Mouse (Mus musculus): ENCODE results near the gene 4930486L24Rik. TPM values are rescaled to one million over a fixed set of nuclear protein-coding genes. Genes with fewer than 3 reads are reported as not detected.

Gene 4930486L24Rik
- polyA plus RNA-seq, 1 experiment from 2014 or later: not detected

DNA sequence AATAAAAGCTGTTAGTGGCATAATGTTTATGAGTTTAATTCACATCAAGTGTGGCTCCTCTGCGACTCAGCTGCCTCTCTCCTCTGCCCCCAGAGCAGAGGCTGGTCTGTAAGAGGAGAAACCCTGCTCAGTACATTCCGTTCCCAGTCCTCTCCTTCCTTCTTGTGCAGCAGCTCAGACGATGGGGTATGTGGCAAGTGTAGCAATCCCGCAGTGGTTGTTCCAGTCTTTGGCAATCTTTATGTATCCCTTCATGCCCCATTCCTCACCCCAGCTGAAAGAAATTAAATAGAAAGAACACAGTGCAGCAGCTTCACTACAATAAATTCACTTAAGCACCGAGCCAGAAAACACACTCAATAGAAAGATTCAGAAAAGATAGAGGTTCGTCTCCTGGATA is 21.6 kb downstream of the 4930486L24Rik start:
- WGBS: 81% methylated on average over 6 of the region's 6 CpGs
- H3K9ac ChIP-seq (replicated peaks; ENCODE audit: low read depth, low read length): no peak overlapping the region
- no peak for ATAC-seq (ENCODE audit: insufficient number of reproducible peaks, insufficient read depth, low FRiP score, low read depth)

DNA sequence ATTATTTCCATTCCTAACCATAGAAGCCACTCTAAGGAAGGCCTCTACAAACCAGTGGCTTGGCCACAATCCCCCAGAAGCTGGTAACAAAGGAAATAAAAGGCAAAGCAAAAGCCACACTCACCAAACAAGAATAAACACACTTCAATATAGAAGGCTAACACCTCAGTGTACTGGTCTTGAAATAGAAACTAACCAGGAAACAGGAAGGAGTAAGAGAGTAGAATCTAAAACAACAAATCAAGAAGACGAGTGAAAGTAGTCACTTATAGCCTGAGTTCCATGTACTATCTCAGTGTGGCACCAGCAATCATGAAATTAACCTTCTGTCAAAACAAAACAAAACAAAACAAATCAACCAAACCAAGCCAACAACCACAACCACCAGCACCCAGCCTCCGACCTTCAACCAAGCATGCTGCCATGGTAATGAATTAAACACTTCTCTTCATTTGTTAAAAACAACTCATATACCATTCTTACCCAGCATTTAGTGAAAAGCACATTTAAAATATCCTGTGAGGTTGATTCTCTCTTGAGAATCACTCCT is 24.8 kb downstream of the 4930486L24Rik start:
- 64% methylated on average over 2 of the region's 2 CpGs for WGBS
- H3K9ac ChIP-seq (replicated peaks; ENCODE audit: low read depth, low read length): no peak overlapping the region
- H3K27me3 ChIP-seq (ENCODE audit: control insufficient read depth, insufficient read depth, low read length): no peaks in the 10 kb centered on the region
- H3K4me1 ChIP-seq (ENCODE audit: control insufficient read depth, insufficient read depth, low read length): no peaks in the 10 kb centered on the region
- H3K9me3 ChIP-seq (ENCODE audit: control insufficient read depth, low read depth, low read length): no peaks in the 10 kb centered on the region
- H3K4me3 ChIP-seq (ENCODE audit: low read depth, low read length): no peak overlapping the region
- H3K36me3 ChIP-seq (ENCODE audit: control insufficient read depth, insufficient read depth, low read length): no peaks in the 10 kb centered on the region
- no peak overlapping the region for H3K27ac ChIP-seq (ENCODE audit: low read length)
- no peak for ATAC-seq (ENCODE audit: insufficient number of reproducible peaks, insufficient read depth, low FRiP score, low read depth)
- H3K4me2 ChIP-seq (replicated peaks; ENCODE audit: low read depth, low read length): no peak overlapping the region

More for the DNA sequence above, 21.6 kb downstream of the 4930486L24Rik start:
- Histone ChIP-seq H3K36me3 (ENCODE audit: control insufficient read depth, insufficient read depth, low read length) (no peaks in the 10 kb centered on the region), H3K27me3 (ENCODE audit: control insufficient read depth, insufficient read depth, low read length) (no peaks in the 10 kb centered on the region), H3K4me2 (replicated peaks; ENCODE audit: low read depth, low read length) (no peak overlapping the region), H3K27ac (ENCODE audit: low read length) (no peak overlapping the region), H3K4me1 (ENCODE audit: control insufficient read depth, insufficient read depth, low read length) (no peaks in the 10 kb centered on the region), H3K4me3 (ENCODE audit: low read depth, low read length) (no peak overlapping the region), H3K9me3 (ENCODE audit: control insufficient read depth, low read depth, low read length) (no peaks in the 10 kb centered on the region)

DNA sequence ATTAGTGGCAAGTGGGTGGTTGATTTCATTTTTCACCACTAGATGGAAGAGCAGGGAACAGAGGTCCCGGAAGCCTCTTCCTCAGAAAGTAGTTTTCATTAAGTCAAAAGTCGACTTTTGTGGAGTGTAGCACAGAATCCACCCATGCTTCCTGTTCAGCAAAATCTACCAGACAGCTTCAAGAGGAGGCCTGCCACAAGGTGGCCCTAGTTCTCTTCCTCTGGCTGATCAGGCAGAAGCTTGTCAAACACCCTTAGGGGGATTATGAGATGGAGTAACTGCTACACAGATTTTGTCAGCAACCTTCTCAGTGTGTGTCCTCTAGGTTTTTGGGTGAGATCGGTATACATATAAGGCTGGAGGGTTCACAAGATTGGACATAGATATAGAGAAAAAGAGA is 38.2 kb downstream of the 4930486L24Rik start:
- WGBS: 49% methylated on average over 3 of the region's 3 CpGs
- ATAC-seq (ENCODE audit: insufficient number of reproducible peaks, insufficient read depth, low FRiP score, low read depth): no peak
- Histone ChIP-seq H3K27me3 (ENCODE audit: control insufficient read depth, insufficient read depth, low read length) (no peaks in the 10 kb centered on the region), H3K9ac (replicated peaks; ENCODE audit: low read depth, low read length) (no peak overlapping the region), H3K27ac (ENCODE audit: low read length) (no peak overlapping the region), H3K4me2 (replicated peaks; ENCODE audit: low read depth, low read length) (no peak overlapping the region), H3K4me3 (ENCODE audit: low read depth, low read length) (no peak overlapping the region), H3K36me3 (ENCODE audit: control insufficient read depth, insufficient read depth, low read length) (no peaks in the 10 kb centered on the region), H3K4me1 (ENCODE audit: control insufficient read depth, insufficient read depth, low read length) (no peaks in the 10 kb centered on the region), H3K9me3 (ENCODE audit: control insufficient read depth, low read depth, low read length) (no peaks in the 10 kb centered on the region)

DNA sequence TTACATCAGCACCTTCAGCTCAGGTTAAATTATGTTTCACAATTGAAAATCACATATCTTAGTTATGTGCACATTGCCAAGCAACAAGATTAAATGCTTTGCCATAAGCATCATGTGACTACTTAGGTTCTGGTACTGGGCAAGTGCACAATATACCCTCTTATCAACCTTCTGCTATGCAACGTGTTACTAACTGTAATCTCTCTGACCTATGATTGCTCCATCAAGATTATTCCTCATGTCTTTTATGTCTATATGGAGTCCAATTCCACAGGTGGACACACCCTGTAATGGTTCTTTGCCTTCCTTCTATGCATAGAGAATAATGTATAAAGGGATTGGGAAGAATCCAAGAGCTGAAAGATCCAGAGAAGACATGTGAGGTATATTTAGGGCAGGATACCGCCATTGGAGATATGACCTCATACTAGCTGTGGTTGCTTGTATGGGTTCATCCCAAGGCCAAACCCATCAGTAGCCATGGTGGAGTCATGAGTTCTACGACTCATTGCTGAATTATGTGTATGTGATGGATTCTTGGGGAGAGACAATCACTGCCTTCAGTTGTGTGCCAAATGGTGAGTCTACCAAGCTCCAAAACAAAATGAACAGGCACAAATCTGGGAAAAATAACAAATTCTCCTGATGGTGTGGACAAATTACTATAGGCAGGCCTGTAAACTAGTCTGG is 43.6 kb downstream of the 4930486L24Rik start:
- Histone ChIP-seq H3K4me2 (replicated peaks; ENCODE audit: low read depth, low read length) (no peak overlapping the region), H3K4me1 (ENCODE audit: control insufficient read depth, insufficient read depth, low read length) (no peaks in the 10 kb centered on the region), H3K27me3 (ENCODE audit: control insufficient read depth, insufficient read depth, low read length) (no peaks in the 10 kb centered on the region), H3K4me3 (ENCODE audit: low read depth, low read length) (no peak overlapping the region), H3K9ac (replicated peaks; ENCODE audit: low read depth, low read length) (no peak overlapping the region), H3K36me3 (ENCODE audit: control insufficient read depth, insufficient read depth, low read length) (no peaks in the 10 kb centered on the region), H3K27ac (ENCODE audit: low read length) (no peak overlapping the region), H3K9me3 (ENCODE audit: control insufficient read depth, low read depth, low read length) (no peaks in the 10 kb centered on the region)
- ATAC-seq (ENCODE audit: insufficient number of reproducible peaks, insufficient read depth, low FRiP score, low read depth): no peak
- WGBS: 56% methylated on average over 3 of the region's 3 CpGs

DNA sequence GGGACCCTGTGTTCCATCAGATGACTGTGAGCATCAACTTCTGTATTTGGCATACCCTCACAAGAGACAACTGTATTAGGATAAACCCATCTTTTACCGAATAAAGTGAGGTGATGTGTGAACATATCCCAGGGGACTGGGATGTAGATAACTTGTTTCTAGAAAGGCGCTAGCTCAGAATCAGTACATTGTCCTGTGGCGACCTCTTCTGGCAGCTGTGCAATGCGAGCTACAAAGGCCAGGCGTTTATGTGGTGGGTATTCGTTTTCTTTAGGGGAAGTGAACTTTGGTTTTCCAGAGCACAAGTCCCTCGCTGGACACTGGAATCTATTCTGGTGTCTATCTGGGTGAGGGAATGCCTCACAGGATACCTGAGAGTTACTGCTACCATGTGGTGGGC is 44.8 kb downstream of the 4930486L24Rik start:
- Histone ChIP-seq H3K27me3 (ENCODE audit: control insufficient read depth, insufficient read depth, low read length) (no peaks in the 10 kb centered on the region), H3K27ac (ENCODE audit: low read length) (no peak overlapping the region), H3K9ac (replicated peaks; ENCODE audit: low read depth, low read length) (no peak overlapping the region), H3K4me2 (replicated peaks; ENCODE audit: low read depth, low read length) (no peak overlapping the region), H3K9me3 (ENCODE audit: control insufficient read depth, low read depth, low read length) (no peaks in the 10 kb centered on the region), H3K36me3 (ENCODE audit: control insufficient read depth, insufficient read depth, low read length) (no peaks in the 10 kb centered on the region), H3K4me1 (ENCODE audit: control insufficient read depth, insufficient read depth, low read length) (no peaks in the 10 kb centered on the region), H3K4me3 (ENCODE audit: low read depth, low read length) (no peak overlapping the region)
- ATAC-seq (ENCODE audit: insufficient number of reproducible peaks, insufficient read depth, low FRiP score, low read depth): no peak
- 12% methylated on average over 7 of the region's 7 CpGs for WGBS

DNA sequence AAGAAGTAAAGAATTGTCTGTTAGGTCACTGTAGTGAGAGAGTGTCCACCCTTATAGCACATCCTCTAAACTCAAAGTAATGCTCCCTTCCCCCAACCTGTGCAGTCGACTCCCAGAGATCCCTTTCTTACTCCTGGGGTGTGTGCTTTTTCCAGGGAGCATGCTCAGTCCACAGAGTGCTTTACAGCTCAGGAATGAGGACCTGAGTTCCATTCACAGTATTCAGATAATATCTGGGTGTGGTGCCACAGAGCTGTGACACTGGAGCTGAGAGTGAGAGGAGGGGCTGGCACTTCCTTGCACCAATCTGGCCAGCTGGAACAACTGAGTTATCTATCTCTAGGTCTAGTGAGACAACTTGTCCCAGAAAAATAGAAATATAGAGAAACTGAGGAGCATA is 50.6 kb downstream of the 4930486L24Rik start:
- no peak overlapping the region for H3K4me3 ChIP-seq (ENCODE audit: low read depth, low read length)
- no peaks in the 10 kb centered on the region for H3K4me1 ChIP-seq (ENCODE audit: control insufficient read depth, insufficient read depth, low read length)
- H3K27ac ChIP-seq (ENCODE audit: low read length): no peak overlapping the region
- 30% methylated on average over 1 of the region's 1 CpGs for WGBS
- H3K9me3 ChIP-seq (ENCODE audit: control insufficient read depth, low read depth, low read length): no peaks in the 10 kb centered on the region
- no peak overlapping the region for H3K9ac ChIP-seq (replicated peaks; ENCODE audit: low read depth, low read length)
- no peaks in the 10 kb centered on the region for H3K27me3 ChIP-seq (ENCODE audit: control insufficient read depth, insufficient read depth, low read length)
- no peak overlapping the region for H3K4me2 ChIP-seq (replicated peaks; ENCODE audit: low read depth, low read length)
- ATAC-seq (ENCODE audit: insufficient number of reproducible peaks, insufficient read depth, low FRiP score, low read depth): no peak
- no peaks in the 10 kb centered on the region for H3K36me3 ChIP-seq (ENCODE audit: control insufficient read depth, insufficient read depth, low read length)

DNA sequence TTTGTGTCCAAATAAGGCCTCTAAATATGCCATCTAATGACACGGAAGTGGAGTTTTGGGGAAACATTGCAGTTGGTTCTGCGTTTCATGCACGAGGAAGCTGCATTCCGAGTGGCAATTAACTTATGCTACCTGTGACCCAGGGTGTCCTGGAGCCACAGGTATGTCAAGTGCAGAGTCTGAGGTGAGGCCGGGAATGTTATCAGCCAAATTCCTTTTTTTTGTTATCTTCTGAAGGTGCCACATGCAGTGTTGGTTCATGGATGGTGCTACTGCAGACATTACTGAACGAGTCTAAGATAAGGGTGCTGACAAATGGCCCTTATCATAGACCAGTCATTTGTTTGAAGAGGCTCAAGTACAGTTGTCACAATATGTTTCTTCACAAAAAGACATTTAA is 51.5 kb downstream of the 4930486L24Rik start:
- no peak overlapping the region for H3K4me3 ChIP-seq (ENCODE audit: low read depth, low read length)
- 63% methylated on average over 6 of the region's 6 CpGs for WGBS
- no peak overlapping the region for H3K4me2 ChIP-seq (replicated peaks; ENCODE audit: low read depth, low read length)

DNA sequence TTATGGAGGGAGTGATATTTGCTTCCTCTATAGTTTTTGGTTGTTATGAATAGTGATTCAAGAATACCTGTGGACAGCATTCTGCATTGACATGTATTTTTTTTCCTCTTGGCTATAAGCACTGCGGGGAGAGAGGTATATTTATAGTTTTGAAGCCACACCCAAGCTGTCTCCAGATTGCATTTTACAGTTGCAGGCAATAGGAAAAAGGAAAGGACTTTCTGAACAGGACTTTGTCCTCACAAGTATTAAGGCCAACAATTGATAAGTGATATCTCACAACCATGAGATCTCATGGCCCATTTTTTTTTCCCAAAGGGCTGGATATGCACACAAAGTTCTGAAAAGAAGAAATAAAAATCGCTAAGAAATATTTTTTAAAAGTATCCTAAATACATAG is 54.6 kb downstream of the 4930486L24Rik start:
- H3K27ac ChIP-seq (ENCODE audit: low read length): no peak overlapping the region

More for the DNA sequence above, 51.5 kb downstream of the 4930486L24Rik start:
- Histone ChIP-seq H3K27ac (ENCODE audit: low read length) (no peak overlapping the region), H3K9me3 (ENCODE audit: control insufficient read depth, low read depth, low read length) (no peaks in the 10 kb centered on the region), H3K9ac (replicated peaks; ENCODE audit: low read depth, low read length) (no peak overlapping the region), H3K36me3 (ENCODE audit: control insufficient read depth, insufficient read depth, low read length) (no peaks in the 10 kb centered on the region), H3K4me1 (ENCODE audit: control insufficient read depth, insufficient read depth, low read length) (no peaks in the 10 kb centered on the region), H3K27me3 (ENCODE audit: control insufficient read depth, insufficient read depth, low read length) (no peaks in the 10 kb centered on the region)
- no peak for ATAC-seq (ENCODE audit: insufficient number of reproducible peaks, insufficient read depth, low FRiP score, low read depth)

DNA sequence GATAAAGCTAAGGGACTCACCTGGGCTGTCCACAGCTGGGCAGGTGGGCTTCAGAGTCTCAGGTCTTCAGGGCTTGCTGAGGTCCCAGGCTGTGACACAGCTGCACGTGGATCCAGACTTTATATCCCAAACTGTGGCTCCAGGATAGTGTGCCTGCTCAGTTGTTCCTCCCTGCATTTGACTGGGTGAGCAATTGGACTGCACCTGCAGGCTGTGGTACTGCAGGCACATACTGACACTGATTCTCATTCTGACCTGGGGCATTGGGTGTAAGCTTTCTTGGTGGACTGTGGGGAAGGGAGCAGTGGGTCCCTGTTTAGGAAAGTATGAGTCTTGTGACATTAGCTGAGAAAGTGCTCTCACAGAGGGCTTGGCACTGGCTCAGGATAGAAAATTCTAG is 61.5 kb downstream of the 4930486L24Rik start, which contains the start of gene Ctsll3:
TSS of gene Ctsll3 (minus strand) at position 101 of the 400 bp plus-strand sequence.
- ATAC-seq (ENCODE audit: insufficient number of reproducible peaks, insufficient read depth, low FRiP score, low read depth): no peak
- 82% methylated on average over 1 of the region's 1 CpGs for WGBS
- no peak within 1 kb of the TSS for H3K9ac ChIP-seq (replicated peaks; ENCODE audit: low read depth, low read length)

More for the DNA sequence above, 54.6 kb downstream of the 4930486L24Rik start:
- Histone ChIP-seq H3K4me3 (ENCODE audit: low read depth, low read length) (no peak overlapping the region), H3K4me2 (replicated peaks; ENCODE audit: low read depth, low read length) (no peak overlapping the region), H3K4me1 (ENCODE audit: control insufficient read depth, insufficient read depth, low read length) (no peaks in the 10 kb centered on the region), H3K27me3 (ENCODE audit: control insufficient read depth, insufficient read depth, low read length) (no peaks in the 10 kb centered on the region), H3K9ac (replicated peaks; ENCODE audit: low read depth, low read length) (no peak overlapping the region), H3K9me3 (ENCODE audit: control insufficient read depth, low read depth, low read length) (no peaks in the 10 kb centered on the region), H3K36me3 (ENCODE audit: control insufficient read depth, insufficient read depth, low read length) (no peaks in the 10 kb centered on the region)
- 66% methylated on average over 2 of the region's 2 CpGs for WGBS
- ATAC-seq (ENCODE audit: insufficient number of reproducible peaks, insufficient read depth, low FRiP score, low read depth): no peak

More for the DNA sequence above, 61.5 kb downstream of the 4930486L24Rik start, which contains the start of gene Ctsll3:
- H3K36me3 ChIP-seq (ENCODE audit: control insufficient read depth, insufficient read depth, low read length): no peaks in the 10 kb centered on the region
- H3K4me2 ChIP-seq (replicated peaks; ENCODE audit: low read depth, low read length): no peak within 1 kb of the TSS
- no peaks in the 10 kb centered on the region for H3K4me1 ChIP-seq (ENCODE audit: control insufficient read depth, insufficient read depth, low read length)
- H3K4me3 ChIP-seq (ENCODE audit: low read depth, low read length): no peak within 1 kb of the TSS
- H3K27me3 ChIP-seq (ENCODE audit: control insufficient read depth, insufficient read depth, low read length): no peaks in the 10 kb centered on the region
- no peaks in the 10 kb centered on the region for H3K9me3 ChIP-seq (ENCODE audit: control insufficient read depth, low read depth, low read length)
- no peak within 1 kb of the TSS for H3K27ac ChIP-seq (ENCODE audit: low read length)
